ENCODE assay signal across 28 mouse cellular contexts in the genomic region with DNA sequence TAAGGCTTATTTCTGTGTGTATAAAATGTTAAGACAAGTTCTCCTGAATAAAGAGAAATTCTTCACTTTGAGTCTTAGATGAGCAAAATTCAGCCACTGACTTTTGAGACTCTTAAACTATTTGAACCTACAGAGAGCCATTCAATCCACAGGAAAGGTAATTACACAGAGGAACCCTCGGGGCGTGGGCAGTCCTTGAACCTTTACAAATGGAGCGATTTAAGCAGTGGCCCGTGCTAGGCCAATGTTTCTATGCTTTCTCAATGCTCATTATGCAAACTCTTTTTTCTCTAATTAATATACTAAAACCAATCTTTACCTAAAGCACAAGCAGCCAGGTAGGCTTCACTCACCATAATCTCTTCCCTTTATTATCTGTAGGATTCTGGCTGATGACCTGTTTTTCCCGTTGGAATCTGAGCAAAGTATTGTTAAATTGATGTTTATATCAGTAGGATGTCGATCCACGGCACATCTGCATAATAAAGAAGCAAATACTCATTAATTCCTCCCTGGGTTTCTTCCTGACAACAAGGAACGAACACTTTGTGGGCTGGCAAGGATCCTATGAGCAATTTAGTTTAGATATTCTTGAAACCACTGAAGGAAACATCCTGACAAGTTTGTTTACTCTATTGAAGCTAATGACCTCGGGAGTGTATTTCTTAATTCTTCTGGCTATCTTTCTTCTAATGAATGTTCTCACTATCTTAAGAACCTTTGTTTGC.
DNase-seq lines count a peak whose midpoint lies in the region; ATAC-seq and TF ChIP-seq lines count a peak whose summit lies in the region.
"Had no signal": no experiment of that assay in that cellular context is flagged by ENCODE, and none has a peak within 500 bp of the region (broad histone marks: within the 10 kb centered on the region; RNA-seq: fewer than 3 reads in every experiment).

No protein-coding gene starts in this region.

- H3K4me2 ChIP-seq in forebrain, embryonic 12.5 days = no peak overlapping the region
- no peak overlapping the region for H3K4me2 ChIP-seq in lung, embryonic 14.5 days
- H3K4me2 ChIP-seq: embryonic facial prominence, embryonic 15.5 days; heart, embryonic 12.5 days; hindbrain, embryonic 14.5 days; limb, embryonic 15.5 days; liver, embryonic 15.5 days; lung, embryonic 15.5 days; midbrain, embryonic 13.5 days; neural tube, embryonic 15.5 days; stomach, embryonic 15.5 days had no signal

- WGBS in forebrain, embryonic 12.5 days = 22% methylated on average over 9 of the region's 9 CpGs
- 32% methylated on average over 9 of the region's 9 CpGs for WGBS in forebrain, embryonic 10.5 days
- WGBS in lung, embryonic 14.5 days = 46% methylated on average over 9 of the region's 9 CpGs

- no peaks in the 10 kb centered on the region for H3K9me3 ChIP-seq in forebrain, embryonic 12.5 days
- H3K9me3 ChIP-seq in forebrain, embryonic 10.5 days = no peaks in the 10 kb centered on the region
- H3K9me3 ChIP-seq in lung, embryonic 14.5 days (ENCODE audit: low read depth, low read length) = no peaks in the 10 kb centered on the region
- H3K9me3 ChIP-seq: embryonic facial prominence, embryonic 15.5 days; heart, embryonic 12.5 days; limb, embryonic 10.5 days; limb, embryonic 15.5 days; liver, embryonic 15.5 days; lung, embryonic 15.5 days; midbrain, embryonic 13.5 days; neural tube, embryonic 15.5 days; stomach, embryonic 15.5 days had no signal

- ATAC-seq in forebrain, embryonic 12.5 days (ENCODE audit: low FRiP score) = peak; percentile 65; the same call in 1 of the 2 replicates
- no peak for ATAC-seq in lung, embryonic 14.5 days (ENCODE audit: insufficient read depth)
- no peak for ATAC-seq in monocyte, adult 5-6 weeks (replicated peaks; ENCODE audit: insufficient number of reproducible peaks, low FRiP score, low TSS enrichment, poor library complexity, severe bottlenecking)
- ATAC-seq: inflammation-experienced regulatory T-cells, adult 6 months; midbrain, embryonic 13.5 days had no signal

- no peaks in the 10 kb centered on the region for H3K36me3 ChIP-seq in forebrain, embryonic 12.5 days (replicated peaks)
- no peaks in the 10 kb centered on the region for H3K36me3 ChIP-seq in forebrain, embryonic 10.5 days (replicated peaks)
- peaks cover 8% of the 10 kb centered on the region; the same call in 1 of the 2 replicates for H3K36me3 ChIP-seq in lung, embryonic 14.5 days (ENCODE audit: insufficient read depth)
- H3K36me3 ChIP-seq: embryonic facial prominence, embryonic 15.5 days; heart, embryonic 12.5 days; limb, embryonic 10.5 days; limb, embryonic 15.5 days; liver, embryonic 15.5 days; midbrain, embryonic 13.5 days; neural tube, embryonic 15.5 days; stomach, embryonic 15.5 days had no signal

- no peak overlapping the region for H3K9ac ChIP-seq in forebrain, embryonic 12.5 days
- no peak overlapping the region for H3K9ac ChIP-seq in lung, embryonic 14.5 days
- H3K9ac ChIP-seq: embryonic facial prominence, embryonic 15.5 days; heart, embryonic 12.5 days; hindbrain, embryonic 14.5 days; limb, embryonic 15.5 days; liver, embryonic 15.5 days; lung, embryonic 15.5 days; midbrain, embryonic 13.5 days; neural tube, embryonic 15.5 days; stomach, embryonic 15.5 days had no signal

- DNase-seq in forebrain, embryonic 10.5 days (ENCODE audit: extremely low spot score, low spot score) = no peak
- peak; percentile 44 for DNase-seq in lung, embryonic 14.5 days
- no peak for DNase-seq in lung, postnatal 25 days (ENCODE audit: low spot score)
- peak; percentile 86 for DNase-seq in brain, embryonic 14.5 days (ENCODE audit: low read depth)
- no peak for DNase-seq in embryo, embryonic 10 days (ENCODE audit: low spot score)
- DNase-seq: adrenal gland, postnatal 10 days; cerebellum, adult 11 months; cerebellum, adult 9-11 months; heart, adult 2 months; heart, postnatal 4 days; kidney, adult 11 months; layer of hippocampus, adult 9-11 months; retina, postnatal 1 day; right cerebral cortex, postnatal 14 days had no signal

- no peak for TF ChIP-seq CTCF in lung, embryonic 14.5 days (IDR thresholded peaks at IDR 0.05; ENCODE audit: low read depth)
- no peak for TF ChIP-seq CTCF in brain, embryonic 14.5 days (IDR thresholded peaks at IDR 0.05; ENCODE audit: borderline replicate concordance, extremely low read depth, insufficient read depth, insufficient read length)

- H3K4me3 ChIP-seq in forebrain, embryonic 12.5 days (replicated peaks) = no peak overlapping the region
- no peak overlapping the region for H3K4me3 ChIP-seq in forebrain, embryonic 10.5 days
- no peak overlapping the region for H3K4me3 ChIP-seq in lung, embryonic 14.5 days (ENCODE audit: low read depth, low read length)
- H3K4me3 ChIP-seq: embryonic facial prominence, embryonic 15.5 days; heart, adult 2 months; heart, embryonic 12.5 days; limb, embryonic 10.5 days; limb, embryonic 15.5 days; liver, embryonic 15.5 days; lung, embryonic 15.5 days; midbrain, embryonic 13.5 days; neural tube, embryonic 15.5 days; stomach, embryonic 15.5 days had no signal

- peaks cover 4% of the 10 kb centered on the region; the same call in 1 of the 2 replicates for H3K4me1 ChIP-seq in forebrain, embryonic 12.5 days
- H3K4me1 ChIP-seq in forebrain, embryonic 10.5 days = peaks cover 16% of the 10 kb centered on the region
- H3K4me1 ChIP-seq in lung, embryonic 14.5 days (ENCODE audit: insufficient read depth) = no peaks in the 10 kb centered on the region
- H3K4me1 ChIP-seq: embryonic facial prominence, embryonic 15.5 days; heart, embryonic 12.5 days; liver, embryonic 15.5 days; midbrain, embryonic 13.5 days; neural tube, embryonic 15.5 days; stomach, embryonic 15.5 days had no signal

- no peak overlapping the region for H3K27ac ChIP-seq in forebrain, embryonic 12.5 days
- H3K27ac ChIP-seq in forebrain, embryonic 10.5 days = no peak overlapping the region
- no peak overlapping the region for H3K27ac ChIP-seq in lung, embryonic 14.5 days (ENCODE audit: low read depth)
- H3K27ac ChIP-seq: embryonic facial prominence, embryonic 15.5 days; heart, adult 2 months; hindbrain, embryonic 14.5 days; limb, embryonic 10.5 days; limb, embryonic 15.5 days; liver, embryonic 15.5 days; lung, embryonic 15.5 days; macrophage; midbrain, embryonic 13.5 days; neural tube, embryonic 15.5 days; stomach, embryonic 15.5 days had no signal

- no peak for TF ChIP-seq POLR2A in brain, embryonic 14.5 days (IDR thresholded peaks at IDR 0.05; ENCODE audit: borderline replicate concordance, extremely low read depth, insufficient read depth, insufficient read length, poor library complexity, severe bottlenecking)

- no peaks in the 10 kb centered on the region for H3K27me3 ChIP-seq in forebrain, embryonic 12.5 days
- H3K27me3 ChIP-seq in forebrain, embryonic 10.5 days (ENCODE audit: poor library complexity, severe bottlenecking) = peaks cover 29% of the 10 kb centered on the region
- no peaks in the 10 kb centered on the region for H3K27me3 ChIP-seq in lung, embryonic 14.5 days (ENCODE audit: insufficient read depth, low read length)
- H3K27me3 ChIP-seq: embryonic facial prominence, embryonic 15.5 days; heart, embryonic 12.5 days; limb, embryonic 15.5 days; liver, embryonic 15.5 days; lung, embryonic 15.5 days; midbrain, embryonic 13.5 days; neural tube, embryonic 15.5 days; stomach, embryonic 15.5 days had no signal

Comparison
In these comparisons a context has a peak if more than half of its experiments do, and no peak if none do; other contexts are left out.
1. DNase-seq: peak in lung, embryonic 14.5 days (single experiment) and brain, embryonic 14.5 days (single experiment); none in forebrain, embryonic 10.5 days (single experiment), lung, postnatal 25 days (single experiment) and embryo, embryonic 10 days (single experiment).